Mouse (Mus musculus) frontal cortex, postnatal 36 days (tissue): ENCODE results near the gene Dmpk.

Experiments used
- DNase-seq, 2 experiments: peaks; one replicate each; pipeline ENCODE4 v3.0.0; 2022; ENCODE audit warnings: low spot score in 2 of 2

Gene Dmpk

DNA sequence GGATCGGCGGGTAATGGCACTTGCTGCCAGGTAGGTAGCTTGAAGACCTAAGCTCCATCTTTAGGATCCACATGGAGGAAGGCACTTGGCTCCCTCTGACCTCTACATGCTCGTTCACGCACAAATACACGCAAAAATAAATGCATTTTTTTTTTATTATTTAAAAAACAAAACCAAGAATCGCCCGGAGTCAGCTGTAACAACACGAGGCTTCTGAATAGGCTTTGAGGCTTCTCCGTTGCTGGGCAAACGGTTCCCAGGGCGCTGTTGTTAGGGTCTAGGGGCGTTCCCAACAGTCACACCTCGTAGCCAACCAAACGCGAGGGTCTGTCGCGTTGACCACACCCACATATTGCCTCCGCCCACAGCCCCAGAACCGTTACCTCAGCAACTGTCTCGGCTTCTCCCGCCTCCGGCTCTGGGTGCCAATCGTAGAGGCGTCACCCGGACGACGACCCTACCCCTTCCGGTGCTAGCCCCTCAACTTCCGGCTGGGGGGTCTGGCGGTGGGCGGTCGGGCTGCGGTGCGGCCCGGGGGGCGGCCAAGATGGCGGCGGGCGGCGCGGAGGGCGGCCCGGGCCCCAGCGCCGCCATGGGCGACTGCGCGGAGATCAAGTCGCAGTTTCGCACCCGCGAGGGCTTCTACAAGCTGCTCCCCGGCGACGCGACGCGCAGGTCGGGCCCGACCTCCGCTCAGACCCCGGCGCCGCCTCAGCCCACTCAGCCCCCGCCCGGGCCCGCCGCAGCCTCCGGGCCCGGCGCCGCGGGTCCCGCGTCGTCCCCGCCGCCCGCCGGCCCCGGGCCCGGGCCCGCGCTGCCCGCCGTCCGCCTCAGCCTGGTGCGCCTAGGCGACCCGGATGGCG is 7.7 kb upstream of the Dmpk start, which contains the start of gene Dmwd:
TSS of gene Dmwd (plus strand) at position 505 of the 863 bp plus-strand sequence.
- DNase-seq = peak; percentile 94 to 98

DNA sequence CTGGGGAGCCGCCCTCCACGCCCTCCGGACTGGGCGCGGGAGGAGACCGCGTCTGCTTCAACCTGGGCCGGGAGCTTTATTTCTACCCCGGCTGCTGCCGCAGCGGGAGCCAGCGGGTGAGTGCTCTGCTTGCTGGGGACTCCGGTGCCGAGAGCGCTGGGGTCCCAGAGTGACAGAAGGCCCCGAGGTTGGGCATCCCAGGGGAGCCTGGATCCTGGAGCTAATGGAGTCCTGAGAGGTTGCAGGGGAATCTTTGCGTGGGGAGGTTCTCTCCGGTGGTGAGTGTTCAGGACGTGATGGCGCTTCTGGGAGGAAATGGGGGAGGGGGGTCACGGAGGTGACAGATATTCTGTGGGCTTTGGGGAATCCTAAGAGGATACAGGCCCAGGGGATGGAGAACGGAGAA is 7.1 kb upstream of the Dmpk start:
- no peak for DNase-seq

DNA sequence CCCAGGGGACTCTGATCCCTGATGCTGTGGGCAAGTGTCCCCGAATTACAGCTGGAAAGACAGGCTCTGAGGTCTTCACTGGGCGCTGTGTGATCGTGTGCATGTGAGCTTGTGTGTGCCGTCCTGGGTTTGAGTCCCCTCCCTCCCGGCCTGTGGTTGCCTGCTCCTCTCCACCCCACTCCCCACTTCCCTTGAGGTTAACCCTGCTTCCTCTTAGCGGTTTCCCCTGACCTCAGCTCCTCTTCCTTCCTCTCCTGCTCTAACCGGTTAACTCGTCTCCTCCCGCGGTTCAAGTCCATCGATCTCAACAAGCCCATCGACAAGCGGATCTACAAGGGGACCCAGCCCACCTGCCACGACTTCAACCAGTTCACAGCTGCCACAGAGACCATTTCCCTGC is 5.9 kb upstream of the Dmpk start:
- no peak for DNase-seq

DNA sequence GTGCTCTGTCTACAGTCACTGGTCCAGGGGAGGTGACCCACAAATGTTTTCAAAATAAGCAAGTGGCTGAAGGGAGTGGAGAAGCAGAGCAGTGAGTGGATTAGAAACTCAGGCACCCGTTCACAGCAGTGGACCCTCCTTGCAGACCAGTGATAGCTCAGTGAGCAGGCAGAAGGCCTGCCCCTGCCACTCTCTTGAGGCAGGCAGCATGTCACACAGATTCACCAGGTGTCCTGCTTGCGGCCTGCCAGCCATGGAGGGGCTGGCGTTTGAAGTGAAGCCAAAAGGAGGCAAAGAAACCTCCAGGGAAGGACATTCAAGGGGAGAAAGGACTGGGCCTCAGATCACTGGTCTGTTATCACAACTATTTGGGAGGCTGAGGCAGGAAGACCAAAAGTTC is 4.9 kb upstream of the Dmpk start:
- DNase-seq = no peak

DNA sequence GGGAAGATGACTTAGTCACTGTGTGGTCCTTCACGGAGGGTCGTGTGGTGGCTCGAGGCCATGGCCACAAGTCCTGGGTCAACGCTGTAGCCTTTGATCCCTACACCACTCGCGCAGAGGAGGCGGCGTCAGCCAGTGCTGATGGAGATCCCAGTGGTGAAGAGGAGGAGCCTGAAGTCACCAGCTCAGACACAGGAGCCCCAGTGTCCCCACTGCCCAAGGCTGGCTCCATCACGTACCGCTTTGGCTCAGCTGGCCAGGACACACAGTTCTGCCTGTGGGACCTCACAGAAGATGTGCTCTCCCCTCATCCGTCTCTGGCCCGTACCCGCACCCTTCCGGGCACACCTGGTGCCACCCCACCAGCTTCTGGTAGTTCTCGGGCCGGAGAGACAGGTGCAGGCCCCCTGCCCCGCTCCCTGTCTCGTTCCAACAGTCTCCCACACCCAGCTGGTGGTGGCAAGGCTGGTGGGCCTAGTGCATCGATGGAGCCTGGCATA is 3.1 kb upstream of the Dmpk start:
- DNase-seq = no peak

DNA sequence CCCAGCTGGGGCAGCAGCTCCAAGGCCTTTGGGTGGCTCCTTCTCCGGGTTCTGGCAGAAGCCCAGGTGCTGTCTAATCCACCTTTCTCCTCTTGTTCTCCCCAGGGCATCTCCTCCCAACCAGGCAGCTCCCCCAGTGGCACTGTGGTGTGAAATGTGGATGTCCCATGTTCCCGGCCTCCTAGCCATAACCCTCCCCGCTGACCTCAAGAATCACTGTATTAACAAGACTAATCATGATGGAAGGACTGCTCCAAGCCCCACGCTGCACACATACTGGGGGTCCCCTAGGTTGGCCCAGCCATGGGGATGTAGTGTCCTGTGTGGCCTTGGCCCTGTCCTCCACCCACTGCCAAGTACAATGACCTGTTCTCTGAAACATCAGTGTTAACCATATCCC is 1.5 kb upstream of the Dmpk start:
- no peak for DNase-seq

DNA sequence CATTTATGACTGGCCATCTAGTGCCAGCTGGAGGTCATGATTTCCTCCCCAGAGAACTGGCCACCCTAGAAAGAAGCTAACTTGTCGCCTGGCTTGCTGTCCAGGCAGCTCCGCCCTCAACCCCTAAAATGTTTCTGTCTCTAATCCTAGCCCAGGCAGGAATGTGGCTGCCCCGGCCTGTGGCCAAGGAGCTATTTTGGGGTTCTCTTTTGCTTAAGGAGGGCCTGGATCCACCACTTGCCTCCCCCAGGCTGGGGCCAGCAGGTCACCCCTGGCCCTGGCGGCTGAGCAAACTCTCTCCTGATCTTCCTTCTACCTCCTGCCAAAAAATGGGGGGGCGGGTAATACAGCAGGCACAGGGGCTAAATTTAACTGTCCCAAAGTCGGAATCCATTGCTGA is 553 bp upstream of the Dmpk start:
- DNase-seq = no peak

DNA sequence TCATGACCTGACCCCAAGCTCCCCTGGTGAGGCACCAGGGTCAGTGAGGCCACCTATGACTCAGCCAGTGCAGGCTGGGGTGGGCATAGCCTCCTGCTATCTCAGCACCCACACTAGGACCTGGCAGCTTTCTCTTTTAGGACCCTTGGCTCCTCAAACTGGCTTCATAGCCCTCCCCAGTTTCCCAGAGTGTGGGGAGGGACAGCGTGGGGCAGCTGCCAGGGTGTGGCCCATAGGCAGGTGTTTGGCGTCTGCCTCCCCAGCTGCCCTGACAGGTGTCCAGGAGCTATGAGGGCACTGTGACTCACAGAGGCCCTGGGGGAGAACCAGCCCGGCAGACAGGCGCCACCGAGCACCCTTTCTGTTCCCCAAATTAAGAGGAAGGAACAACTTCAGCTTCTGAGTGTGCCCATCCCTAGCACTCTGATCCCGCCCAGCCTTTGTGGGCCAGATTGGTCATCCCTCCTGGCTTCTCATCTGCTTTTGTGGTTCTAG is 675 bp downstream of the Dmpk start:
- no peak for DNase-seq

DNA sequence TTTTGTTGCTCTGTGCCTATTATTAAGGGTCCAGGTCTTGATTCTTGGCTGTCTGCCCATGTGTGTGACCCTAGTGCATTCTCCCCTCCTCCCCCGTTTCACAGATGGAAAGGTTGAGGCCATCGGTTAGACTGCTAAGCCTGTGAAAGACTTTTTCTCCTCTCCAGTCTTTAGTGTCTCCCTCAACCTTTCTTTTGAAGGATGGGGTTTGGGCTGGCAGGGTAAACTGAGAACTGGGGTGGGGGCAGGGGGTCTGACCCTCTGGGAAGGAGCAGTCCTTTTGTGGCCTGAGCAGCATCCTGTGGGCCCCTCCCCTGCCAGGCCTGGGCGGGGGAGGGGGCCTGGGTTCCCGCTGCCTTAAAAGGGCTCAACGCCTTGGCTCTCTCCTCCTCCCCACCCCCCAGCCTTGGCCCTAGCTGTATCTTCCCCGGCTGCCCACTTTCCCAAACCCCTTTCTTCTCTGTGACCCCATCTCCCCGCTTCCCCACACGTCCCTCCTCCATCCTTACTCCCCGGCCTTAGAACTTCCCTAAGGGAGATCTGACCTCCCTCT is 1.3 kb downstream of the Dmpk start:
- DNase-seq = no peak

DNA sequence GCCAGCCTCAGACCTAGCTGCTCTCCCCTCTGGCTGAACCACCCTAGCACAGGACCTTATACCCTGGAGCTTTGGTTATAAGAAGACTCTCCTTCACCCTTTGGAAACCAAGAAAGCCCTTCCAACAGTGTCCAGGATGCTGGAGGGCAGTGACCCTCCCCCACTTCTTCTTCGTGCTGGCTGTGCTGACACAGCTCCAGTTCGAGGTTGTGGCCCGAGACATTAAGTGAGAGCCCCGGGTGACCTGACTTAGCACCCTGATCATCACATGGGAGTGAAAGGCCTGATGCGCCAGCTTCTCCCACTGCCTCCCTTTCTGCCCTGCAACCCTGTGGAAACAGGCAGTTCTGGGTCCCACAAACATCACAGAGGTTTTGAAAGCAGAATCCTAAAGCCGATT is 1.8 kb downstream of the Dmpk start:
- DNase-seq = no peak

DNA sequence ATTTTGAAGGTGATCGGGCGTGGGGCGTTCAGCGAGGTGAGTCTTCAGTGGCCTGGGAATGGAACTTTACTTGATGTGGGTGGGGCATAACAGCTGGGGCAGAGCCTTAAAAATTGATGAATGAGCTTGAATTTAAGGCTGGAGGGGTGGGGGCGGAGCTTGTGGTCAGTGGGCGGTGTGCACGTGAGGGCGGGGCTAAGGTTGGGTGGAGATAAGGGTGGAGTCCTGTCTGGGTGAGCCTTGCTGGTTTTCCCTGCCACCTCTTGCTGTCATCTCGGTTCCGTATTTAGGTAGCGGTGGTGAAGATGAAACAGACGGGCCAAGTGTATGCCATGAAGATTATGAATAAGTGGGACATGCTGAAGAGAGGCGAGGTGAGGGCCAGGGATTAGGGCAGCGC is 2.4 kb downstream of the Dmpk start:
- DNase-seq = no peak

DNA sequence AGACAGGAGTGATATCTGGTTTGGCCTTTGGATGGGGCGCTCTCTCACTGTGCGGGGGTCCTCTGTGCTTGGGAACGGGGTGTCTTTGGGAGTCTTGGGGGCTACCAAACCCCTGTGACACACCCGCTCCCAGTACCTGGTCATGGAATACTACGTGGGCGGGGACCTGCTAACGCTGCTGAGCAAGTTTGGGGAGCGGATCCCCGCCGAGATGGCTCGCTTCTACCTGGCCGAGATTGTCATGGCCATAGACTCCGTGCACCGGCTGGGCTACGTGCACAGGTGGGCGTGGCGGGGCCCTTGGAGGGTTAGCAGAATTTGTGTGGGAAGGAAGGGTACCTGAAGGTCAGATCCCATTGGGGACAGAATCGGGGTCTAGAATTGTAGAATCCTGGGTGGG is 3.1 kb downstream of the Dmpk start:
- DNase-seq = no peak

DNA sequence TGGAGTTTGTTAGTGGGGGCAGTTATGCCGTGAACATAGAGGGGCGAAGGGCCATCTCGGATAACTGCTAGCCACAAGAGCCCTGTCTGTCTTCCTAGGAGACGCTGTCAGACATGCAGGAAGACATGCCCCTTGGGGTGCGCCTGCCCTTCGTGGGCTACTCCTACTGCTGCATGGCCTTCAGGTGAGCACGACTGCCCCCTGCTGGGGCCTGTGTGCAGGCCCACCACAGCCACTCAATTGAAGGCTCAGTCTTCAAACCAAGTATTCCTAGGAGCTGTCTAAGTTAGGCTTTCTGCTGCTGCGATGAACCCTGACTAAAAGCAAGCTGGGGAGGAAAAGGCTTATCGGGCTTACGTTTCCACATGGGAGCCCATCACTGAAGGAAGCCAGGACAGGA is 5.2 kb downstream of the Dmpk start:
- DNase-seq = peak in 1 of 2 experiments; percentile 53

DNA sequence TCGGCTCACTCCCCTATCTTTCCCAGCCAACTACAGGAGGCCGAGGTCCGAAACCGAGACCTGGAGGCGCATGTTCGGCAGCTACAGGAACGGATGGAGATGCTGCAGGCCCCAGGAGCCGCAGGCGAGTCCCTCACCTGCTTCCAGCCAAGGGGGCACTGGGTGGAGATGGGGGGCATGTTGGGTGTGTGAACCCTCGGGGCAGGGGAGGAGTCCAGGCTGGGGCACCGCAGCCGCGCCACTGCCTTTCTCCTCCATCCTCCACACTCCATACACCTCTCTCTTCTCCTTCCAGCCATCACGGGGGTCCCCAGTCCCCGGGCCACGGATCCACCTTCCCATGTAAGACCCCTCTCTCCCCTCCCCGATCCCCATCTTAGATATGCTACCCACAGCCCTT is 8.3 kb downstream of the Dmpk start:
- no peak for DNase-seq

DNA sequence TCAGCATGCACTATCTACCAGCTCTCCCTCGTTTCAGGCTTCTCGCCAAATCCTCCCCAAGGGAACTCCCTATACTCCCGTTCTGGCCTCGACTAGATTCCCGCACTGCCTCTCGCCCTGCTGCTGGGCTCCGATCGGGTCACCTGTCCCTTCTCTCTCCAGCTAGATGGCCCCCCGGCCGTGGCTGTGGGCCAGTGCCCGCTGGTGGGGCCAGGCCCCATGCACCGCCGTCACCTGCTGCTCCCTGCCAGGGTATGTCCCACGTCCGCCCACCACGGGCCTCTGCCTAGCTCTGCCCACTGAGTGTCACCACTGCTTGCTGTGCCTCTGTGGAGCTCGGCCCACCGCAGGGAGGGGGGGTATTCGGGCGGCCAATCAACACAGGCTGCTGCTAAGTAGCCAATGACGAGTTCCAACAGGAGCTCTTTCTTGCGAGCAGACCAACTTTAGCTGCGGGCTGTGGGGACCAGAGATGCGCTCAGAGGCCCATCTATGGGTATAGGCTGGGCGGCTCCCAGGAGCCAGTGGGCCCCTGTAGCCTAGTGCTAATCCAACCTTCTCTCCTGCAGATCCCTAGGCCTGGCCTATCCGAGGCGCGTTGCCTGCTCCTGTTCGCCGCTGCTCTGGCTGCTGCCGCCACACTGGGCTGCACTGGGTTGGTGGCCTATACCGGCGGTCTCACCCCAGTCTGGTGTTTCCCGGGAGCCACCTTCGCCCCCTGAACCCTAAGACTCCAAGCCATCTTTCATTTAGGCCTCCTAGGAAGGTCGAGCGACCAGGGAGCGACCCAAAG is 8.9 kb downstream of the Dmpk start:
- DNase-seq = no peak

DNA sequence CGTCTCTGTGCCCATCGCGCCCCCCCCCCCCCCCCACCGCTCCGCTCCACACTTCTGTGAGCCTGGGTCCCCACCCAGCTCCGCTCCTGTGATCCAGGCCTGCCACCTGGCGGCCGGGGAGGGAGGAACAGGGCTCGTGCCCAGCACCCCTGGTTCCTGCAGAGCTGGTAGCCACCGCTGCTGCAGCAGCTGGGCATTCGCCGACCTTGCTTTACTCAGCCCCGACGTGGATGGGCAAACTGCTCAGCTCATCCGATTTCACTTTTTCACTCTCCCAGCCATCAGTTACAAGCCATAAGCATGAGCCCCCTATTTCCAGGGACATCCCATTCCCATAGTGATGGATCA is 9.5 kb downstream of the Dmpk start:
- DNase-seq = peak; percentile 64 to 68

DNA sequence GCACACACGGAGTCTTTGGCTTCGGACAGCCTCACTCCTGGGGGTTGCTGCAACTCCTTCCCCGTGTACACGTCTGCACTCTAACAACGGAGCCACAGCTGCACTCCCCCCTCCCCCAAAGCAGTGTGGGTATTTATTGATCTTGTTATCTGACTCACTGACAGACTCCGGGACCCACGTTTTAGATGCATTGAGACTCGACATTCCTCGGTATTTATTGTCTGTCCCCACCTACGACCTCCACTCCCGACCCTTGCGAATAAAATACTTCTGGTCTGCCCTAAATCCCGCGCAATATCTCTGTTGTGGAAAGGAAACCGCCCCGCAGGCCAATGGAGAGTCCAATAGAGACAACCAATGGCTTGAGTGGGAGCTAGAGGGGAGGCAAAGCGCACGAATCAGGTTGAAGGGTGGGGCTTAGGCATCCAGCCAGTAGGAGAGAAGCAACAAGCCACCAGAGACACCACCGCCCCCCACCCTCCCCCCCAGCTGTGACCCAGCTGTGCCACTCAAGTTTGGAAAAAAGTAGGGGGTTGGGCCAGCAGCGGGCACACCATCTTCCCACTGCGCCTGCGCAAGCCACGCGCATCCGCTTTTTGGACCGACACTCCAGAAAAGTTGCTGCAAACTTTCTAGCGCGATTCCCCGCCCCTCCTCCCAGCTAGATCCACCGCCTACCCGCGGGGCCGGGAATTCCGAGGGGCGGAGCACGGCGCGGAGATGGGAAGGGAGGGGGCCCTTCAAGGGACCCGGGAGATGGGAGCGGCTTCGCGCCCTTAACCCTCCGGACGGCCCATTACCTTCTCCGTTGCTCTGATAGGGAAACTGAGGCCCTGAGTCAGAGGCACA is 10.1 kb downstream of the Dmpk start:
- peak; percentile 79 to 84 for DNase-seq

DNA sequence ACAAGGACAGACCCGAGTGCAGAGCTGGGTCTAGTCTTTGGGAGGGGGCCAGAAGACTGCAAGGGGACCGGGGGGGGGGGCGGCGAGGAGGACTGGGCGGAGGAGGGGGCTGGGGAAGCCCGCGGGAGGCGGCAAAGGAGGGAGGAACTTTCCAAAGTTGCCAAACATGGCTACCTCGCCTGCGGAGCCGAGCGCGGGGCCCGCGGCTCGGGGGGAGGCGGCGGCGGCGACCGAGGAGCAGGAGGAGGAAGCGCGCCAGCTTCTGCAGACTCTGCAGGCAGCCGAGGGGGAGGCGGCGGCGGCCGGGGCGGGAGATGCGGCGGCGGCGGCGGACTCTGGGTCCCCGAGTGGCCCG is 10.8 kb downstream of the Dmpk start, which contains the start of gene Six5:
TSS of gene Six5 (plus strand) at position 124 of the 355 bp plus-strand sequence.
- no peak for DNase-seq

DNA sequence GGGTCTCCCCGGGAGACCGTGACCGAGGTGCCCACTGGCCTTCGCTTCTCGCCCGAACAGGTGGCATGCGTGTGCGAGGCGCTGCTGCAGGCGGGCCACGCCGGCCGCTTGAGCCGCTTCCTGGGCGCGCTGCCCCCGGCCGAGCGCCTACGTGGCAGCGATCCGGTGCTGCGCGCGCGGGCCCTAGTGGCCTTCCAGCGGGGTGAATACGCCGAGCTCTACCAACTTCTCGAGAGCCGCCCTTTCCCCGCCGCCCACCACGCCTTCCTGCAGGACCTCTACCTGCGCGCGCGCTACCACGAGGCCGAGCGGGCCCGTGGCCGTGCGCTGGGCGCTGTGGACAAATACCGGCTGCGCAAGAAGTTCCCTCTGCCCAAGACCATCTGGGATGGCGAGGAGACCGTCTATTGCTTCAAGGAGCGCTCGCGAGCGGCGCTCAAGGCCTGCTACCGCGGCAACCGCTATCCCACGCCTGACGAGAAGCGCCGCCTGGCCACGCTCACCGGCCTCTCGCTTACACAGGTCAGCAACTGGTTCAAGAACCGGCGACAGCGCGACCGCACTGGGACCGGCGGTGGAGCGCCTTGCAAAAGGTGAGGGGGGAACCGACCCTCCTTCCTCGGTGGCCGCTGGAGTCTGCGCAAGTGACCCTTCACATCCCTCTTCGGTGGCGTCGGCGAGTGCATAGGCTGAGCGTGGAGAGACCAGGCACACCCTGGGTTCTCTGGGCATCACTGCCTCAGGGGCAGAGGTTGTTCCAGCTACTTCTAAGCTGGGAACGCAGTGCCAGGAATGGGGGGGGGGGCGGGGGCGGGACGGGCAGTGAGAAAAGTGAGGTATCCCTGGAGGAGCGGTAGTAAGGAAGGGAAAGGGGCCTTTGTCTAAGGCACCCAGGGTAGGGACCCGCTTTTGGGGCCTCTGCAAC is 11.4 kb downstream of the Dmpk start:
- no peak for DNase-seq

DNA sequence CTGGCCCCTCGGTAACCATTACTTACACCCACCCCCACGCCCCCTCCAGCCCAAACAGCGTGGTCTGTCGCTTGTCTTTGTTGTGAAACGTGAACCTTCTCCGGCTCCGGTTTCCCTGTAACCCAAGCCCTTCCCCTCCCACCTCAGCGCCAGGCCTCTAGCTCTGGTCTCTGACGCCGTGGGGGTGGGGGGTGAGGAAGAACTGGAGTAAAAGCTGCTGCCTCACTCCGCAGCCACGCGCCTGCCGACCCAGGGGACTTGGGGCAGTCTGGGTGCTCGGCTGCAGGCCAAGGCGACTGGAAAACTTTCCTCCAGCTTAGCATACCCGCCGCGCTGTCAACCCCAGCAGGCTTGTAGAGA is 12.1 kb downstream of the Dmpk start:
- no peak for DNase-seq
